Mouse (Mus musculus) retina, postnatal 1 day (tissue): ENCODE measurements around the gene Ubp1.

Experiments used
- DNase-seq: peaks from one replicate; pipeline ENCODE4 v3.0.0-alpha.2; 2012

Ubp1 gene

GRCm38 (mm10) chr9:113970041-113970440, 39.3 kb downstream of the Ubp1 start:
- DNase-seq = no peak

- DNase-seq = no peak
Observed at GRCm38 (mm10) chr9:113971615-113972014, 40.9 kb downstream of the Ubp1 start.

- DNase-seq = no peak
Observed at GRCm38 (mm10) chr9:113973857-113974256, 43.1 kb downstream of the Ubp1 start.

- no peak for DNase-seq
Observed at GRCm38 (mm10) chr9:113974945-113975344, 44.2 kb downstream of the Ubp1 start.

- DNase-seq = no peak
Observed at GRCm38 (mm10) chr9:113975442-113975841, 44.7 kb downstream of the Ubp1 start.

GRCm38 (mm10) chr9:113976264-113976663, 45.5 kb downstream of the Ubp1 start:
- DNase-seq = no peak

GRCm38 (mm10) chr9:113977225-113977840, 46.6 kb downstream of the Ubp1 start:
- peak; percentile 11 for DNase-seq

- no peak for DNase-seq
Observed at GRCm38 (mm10) chr9:113978656-113979055, 47.9 kb downstream of the Ubp1 start.

GRCm38 (mm10) chr9:113979356-113979755, 48.6 kb downstream of the Ubp1 start:
- no peak for DNase-seq

- DNase-seq = peak; percentile 41
Observed at GRCm38 (mm10) chr9:113981099-113981880, 50.6 kb downstream of the Ubp1 start.

GRCm38 (mm10) chr9:113982451-113982850, 51.7 kb downstream of the Ubp1 start:
- no peak for DNase-seq

- DNase-seq = no peak
Observed at GRCm38 (mm10) chr9:113982883-113983670, 52.3 kb downstream of the Ubp1 start.

- DNase-seq = no peak
Observed at GRCm38 (mm10) chr9:113984946-113985620, 54.3 kb downstream of the Ubp1 start.

- DNase-seq = peak; percentile 88
Observed at GRCm38 (mm10) chr9:113990547-113991248, 60.0 kb downstream of the Ubp1 start.

GRCm38 (mm10) chr9:113992810-113993209, 62.1 kb downstream of the Ubp1 start:
- DNase-seq = no peak

- DNase-seq = no peak
Observed at GRCm38 (mm10) chr9:113998311-113998710, 67.6 kb downstream of the Ubp1 start.

GRCm38 (mm10) chr9:114006801-114007200, 76.1 kb downstream of the Ubp1 start:
- DNase-seq = no peak

- no peak for DNase-seq
Observed at GRCm38 (mm10) chr9:114007850-114008350, 77.2 kb downstream of the Ubp1 start.

- DNase-seq = no peak
Observed at GRCm38 (mm10) chr9:114009526-114009925, 78.8 kb downstream of the Ubp1 start.

GRCm38 (mm10) chr9:114011203-114011602, 80.5 kb downstream of the Ubp1 start:
- DNase-seq = no peak

- no peak for DNase-seq
Observed at GRCm38 (mm10) chr9:114014034-114014433, 83.3 kb downstream of the Ubp1 start.

GRCm38 (mm10) chr9:114015724-114016123, 85.0 kb downstream of the Ubp1 start:
- no peak for DNase-seq
